Mouse (Mus musculus) CH12.LX (cell line): ENCODE measurements around the gene Elovl6. TPM values are rescaled to one million over a fixed set of nuclear protein-coding genes. Genes with fewer than 3 reads are reported as not detected.

Experiments used
- DNase-seq: peaks from one replicate; pipeline ENCODE4 v3.0.0-alpha.2; 2013; ENCODE audit errors: extremely low read depth
- H3K27ac ChIP-seq: 2 replicates; pipeline ENCODE4 v1.5.1; 2012; ENCODE audit warnings: low read depth, mild to moderate bottlenecking, control low read depth, moderate library complexity; ENCODE audit not compliant: insufficient read depth
- H3K27me3 ChIP-seq: replicated peaks from 2 replicates; pipeline ENCODE3; 2012; ENCODE audit warnings: inconsistent platforms
- H3K36me3 ChIP-seq, 2 experiments: replicated peaks in 1 of 2; 2 replicates each; pipeline versions ENCODE3 to v1.6.1; 2012; ENCODE audit warnings: inconsistent platforms in 1 of 2, low read length in 1 of 2, mild to moderate bottlenecking in 1 of 2, mixed read lengths in 1 of 2, moderate library complexity in 1 of 2; ENCODE audit not compliant: control insufficient read depth in 1 of 2, insufficient read depth in 1 of 2
- H3K4me1 ChIP-seq, 2 experiments: 2 replicates each; pipeline ENCODE4 v1.6.1; 2012; ENCODE audit warnings: inconsistent platforms in 1 of 2, moderate library complexity in 1 of 2; ENCODE audit not compliant: insufficient read depth in 2 of 2, control insufficient read depth in 1 of 2
- H3K4me2 ChIP-seq: 2 replicates; pipeline ENCODE4 v1.6.1; 2012; ENCODE audit warnings: low read depth, mild to moderate bottlenecking, control low read depth; ENCODE audit not compliant: poor library complexity, insufficient read depth, severe bottlenecking
- H3K4me3 ChIP-seq, 3 experiments: fragments of 150-350 bp in 1 of 3; sonication (generic) in 1 of 3; replicated peaks in 1 of 3; 2 replicates each; pipeline versions ENCODE3 to v1.5.1; 2011 to 2012; ENCODE audit warnings: low read depth in 2 of 3, low read length in 2 of 3, mild to moderate bottlenecking in 2 of 3, moderate library complexity in 2 of 3, control low read depth in 1 of 3, improper control_type of control experiment in 1 of 3, inconsistent platforms in 1 of 3, mixed read lengths in 1 of 3; ENCODE audit not compliant: poor library complexity in 1 of 3
- H3K79me2 ChIP-seq: replicated peaks from 2 replicates; pipeline ENCODE4 v1.6.1; 2012; ENCODE audit warnings: mild to moderate bottlenecking, moderate library complexity; ENCODE audit not compliant: control insufficient read depth, poor library complexity, insufficient read depth, severe bottlenecking; ENCODE audit errors: extremely low read depth
- H3K9ac ChIP-seq: 2 replicates; pipeline ENCODE4 v1.6.1; 2012; ENCODE audit warnings: low read depth, mild to moderate bottlenecking, control low read depth, moderate library complexity; ENCODE audit not compliant: insufficient read depth
- H3K9me3 ChIP-seq: replicated peaks from 2 replicates; pipeline ENCODE3; 2012; ENCODE audit warnings: low read length, inconsistent platforms, mixed read lengths
- BHLHE40 ChIP-seq: IDR thresholded peaks from 2 replicates; pipeline ENCODE4 v1.6.1; 2011; ENCODE audit warnings: mild to moderate bottlenecking, low read depth, low read length, improper control_type of control experiment
- CHD1 ChIP-seq: IDR thresholded peaks from 2 replicates; pipeline ENCODE4 v1.6.1; 2012; ENCODE audit warnings: low read depth, low read length, improper control_type of control experiment, inconsistent platforms
- CHD2 ChIP-seq: IDR thresholded peaks from 2 replicates; pipeline ENCODE4 v1.6.1; 2011; ENCODE audit warnings: low read length, improper control_type of control experiment
- CTCF ChIP-seq, 2 experiments: IDR thresholded peaks in 1 of 2; conservative IDR thresholded peaks in 1 of 2; 2 replicates each; pipeline ENCODE4 v1.5.1; 2011 to 2012; ENCODE audit warnings: low read depth in 2 of 2, low read length in 2 of 2, improper control_type of control experiment in 1 of 2, inconsistent platforms in 1 of 2, mild to moderate bottlenecking in 1 of 2, moderate library complexity in 1 of 2
- ETS1 ChIP-seq: conservative IDR thresholded peaks from 2 replicates; pipeline ENCODE4 v1.6.1; 2012; ENCODE audit warnings: low read depth, mild to moderate bottlenecking, inconsistent platforms, low read length, improper control_type of control experiment, moderate library complexity
- JUND ChIP-seq: conservative IDR thresholded peaks from 2 replicates; pipeline ENCODE4 v1.6.1; 2011; ENCODE audit warnings: low read depth, low read length, improper control_type of control experiment
- MAFK ChIP-seq: IDR thresholded peaks from 2 replicates; pipeline ENCODE4 v1.6.1; 2011; ENCODE audit warnings: low read length, improper control_type of control experiment; ENCODE audit not compliant: insufficient replicate concordance
- MXI1 ChIP-seq: IDR thresholded peaks from 2 replicates; pipeline ENCODE4 v1.6.1; 2011; ENCODE audit warnings: mild to moderate bottlenecking, low read depth, low read length, improper control_type of control experiment
- MYC ChIP-seq: IDR thresholded peaks from 2 replicates; pipeline ENCODE4 v1.6.1; 2011; ENCODE audit warnings: low read depth, mild to moderate bottlenecking, improper control_type of control experiment, low read length
- NRF1 ChIP-seq: IDR thresholded peaks from 2 replicates; pipeline ENCODE4 v1.6.1; 2014; ENCODE audit warnings: low read depth, mild to moderate bottlenecking, inconsistent platforms, low read length, improper control_type of control experiment, moderate library complexity
- POLR2AphosphoS2 ChIP-seq: IDR thresholded peaks from 2 replicates; pipeline ENCODE4 v1.6.1; 2011; ENCODE audit warnings: low read depth, low read length, improper control_type of control experiment
- RAD21 ChIP-seq: IDR thresholded peaks from 2 replicates; pipeline ENCODE4 v1.6.1; 2011; ENCODE audit warnings: low read depth, mild to moderate bottlenecking, low read length, improper control_type of control experiment, moderate library complexity
- TBP ChIP-seq: conservative IDR thresholded peaks from 2 replicates; pipeline ENCODE4 v1.6.1; 2011; ENCODE audit warnings: low read depth, low read length, improper control_type of control experiment
- ZMIZ1 ChIP-seq: IDR thresholded peaks from 2 replicates; pipeline ENCODE4 v1.6.1; 2012; ENCODE audit warnings: low read depth, mild to moderate bottlenecking, inconsistent platforms, low read length, improper control_type of control experiment
- dilution Hi-C: fragments of 300-500 bp; cut with MboI; formaldehyde crosslinking; loops from 2 replicates; pipeline ENCODE4 v1.14.3; 2020; ENCODE audit warnings: low sequenced_read_pairs; ENCODE audit not compliant: extremely low pct_unique_long_range_greater_than_20kb, extremely low pct_ligation_motif_present
- in situ Hi-C: fragments of 300-500 bp; cut with MboI; formaldehyde crosslinking; loops from 3 replicates; pipeline ENCODE4 v1.14.3; 2019; ENCODE audit warnings: low sequenced_read_pairs, low pct_ligation_motif_present, low pct_unique_long_range_greater_than_20kb, mixed read lengths
- polyA plus RNA-seq: library from polyadenylated mRNA; unstranded; fragments of >175 nt; gene quantifications from 2 replicates; pipeline ENCODE4 v1.2.1, GENCODE M21; 2012; ENCODE audit warnings: low read depth; ENCODE audit not compliant: insufficient read length
- total RNA-seq, 2 experiments: library from RNA; depleted of rRNA; stranded (reverse); fragments of 300-350 nt in 1 of 2; fragments of >200 nt in 1 of 2; gene quantifications; 2 replicates each; pipeline ENCODE4 v1.2.3; 2012 to 2014

Gene Elovl6
- total and polyA plus RNA-seq, 3 experiments = 1.7 to 6.8 (median 6.0) TPM

DNA sequence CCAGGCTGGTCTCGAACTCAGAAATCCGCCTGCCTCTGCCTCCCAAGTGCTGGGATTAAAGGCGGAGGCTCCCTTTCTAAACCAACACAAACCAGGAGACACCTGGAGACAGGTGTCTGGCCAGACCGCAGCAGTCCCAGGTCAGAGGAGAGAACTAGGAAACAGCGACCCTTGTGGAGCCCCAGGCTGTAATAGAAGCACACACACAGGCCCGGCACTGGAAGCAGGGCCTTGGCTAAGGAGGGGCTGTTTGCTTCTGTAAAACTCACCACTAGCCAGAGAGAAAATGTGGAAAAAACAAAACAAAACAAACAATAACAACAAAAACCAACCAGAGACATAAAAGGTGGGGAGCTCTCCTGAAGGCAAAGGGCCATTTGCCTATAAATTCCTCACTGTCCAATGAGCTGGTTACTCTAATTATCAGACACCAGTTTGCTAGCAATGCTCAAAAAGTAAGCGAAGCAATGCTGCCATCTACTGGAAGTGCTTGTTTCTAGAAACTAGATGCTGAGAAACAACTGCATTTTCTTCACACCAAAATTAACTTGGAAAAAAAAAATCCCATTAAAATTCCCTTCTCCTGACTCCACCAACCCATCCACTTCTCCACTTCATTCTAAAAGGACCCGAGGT lies 154.7 kb downstream of the Elovl6 start (continued):
- no peak for TF ChIP-seq ETS1
- no peak for TF ChIP-seq JUND

DNA sequence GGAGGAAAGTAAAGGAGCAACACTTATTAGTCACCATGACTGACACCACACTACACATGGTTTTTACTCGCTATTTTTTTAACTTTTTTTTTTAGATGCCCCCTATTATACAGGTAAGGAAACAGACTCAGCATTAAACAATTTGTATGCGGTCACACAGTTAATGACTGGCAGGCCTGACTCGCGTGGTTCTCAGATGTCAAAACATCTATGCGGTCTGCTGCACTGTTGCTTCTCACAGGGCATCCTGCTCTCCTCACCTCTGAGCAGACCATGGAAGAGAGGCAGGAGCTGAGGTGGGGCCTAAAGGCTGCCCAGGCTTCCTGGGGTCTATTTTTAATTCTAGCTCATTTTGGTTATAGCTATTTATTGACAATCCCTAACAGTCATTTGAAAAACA lies 155.3 kb downstream of the Elovl6 start:
- Histone ChIP-seq H3K79me2 (no peaks in the 10 kb centered on the region), H3K36me3 (peaks cover under 1 to 60% of the 10 kb centered on the region in 2 experiments), H3K27me3 (no peaks in the 10 kb centered on the region), H3K4me3 (no peak overlapping the region)
- no peak for DNase-seq
- dilution Hi-C loops = no loop called here
- no peak for TF ChIP-seq TBP
- TF ChIP-seq MAFK = no peak
- TF ChIP-seq MXI1 = no peak
- no peak for TF ChIP-seq MYC
- TF ChIP-seq POLR2AphosphoS2 = no peak
- TF ChIP-seq CHD1 = no peak
- no peak for TF ChIP-seq NRF1
- TF ChIP-seq RAD21 = no peak
- no peak for TF ChIP-seq ZMIZ1
- no peak for TF ChIP-seq BHLHE40
- no peak for TF ChIP-seq CHD2
- no peak for TF ChIP-seq CTCF (conservative IDR thresholded peaks at IDR 0.05 in 1 of 2, IDR thresholded peaks at IDR 0.05 in 1 of 2; ENCODE audit: low read depth in 2 of 2, low read length in 2 of 2)
- TF ChIP-seq, all 38 proteins: peak for 0
- in situ Hi-C loops = loop anchor here (10.0 to 25.0 kb wide), 2 partner anchors 250 to 383 kb away; no protein-coding TSS in a partner anchor
- Histone ChIP-seq H3K9me3 (no peaks in the 10 kb centered on the region), H3K27ac (no peak overlapping the region), H3K9ac (no peak overlapping the region), H3K4me2 (no peak overlapping the region), H3K4me1 (no peaks in the 10 kb centered on the region)

Other genes starting within 250 kb of the Elovl6 start
- not detected in 2 replicates for gene Enpep, start 199.6 kb upstream of the Elovl6 start, total RNA-seq (2012; rRNA removed)
- gene Enpep, start 199.6 kb upstream of the Elovl6 start, total RNA-seq (2014; rRNA removed) = not detected in 2 replicates
- 0.10 TPM in 1 of 2 replicates, not detected in the other for gene Enpep, start 199.6 kb upstream of the Elovl6 start, polyA plus RNA-seq
- gene Egf, start 223.0 kb downstream of the Elovl6 start, total RNA-seq (2012; rRNA removed) = 2.6 and 3.9 TPM in 2 replicates
- 2.3 and 2.7 TPM in 2 replicates for gene Egf, start 223.0 kb downstream of the Elovl6 start, total RNA-seq (2014; rRNA removed)
- 3.4 and 4.1 TPM in 2 replicates for gene Egf, start 223.0 kb downstream of the Elovl6 start, polyA plus RNA-seq